Mouse (Mus musculus): ENCODE measurements around the gene Tepp.
A peak's percentile ranks its signal among the peaks of the same experiment; 100 is the strongest.

Gene Tepp

DNA sequence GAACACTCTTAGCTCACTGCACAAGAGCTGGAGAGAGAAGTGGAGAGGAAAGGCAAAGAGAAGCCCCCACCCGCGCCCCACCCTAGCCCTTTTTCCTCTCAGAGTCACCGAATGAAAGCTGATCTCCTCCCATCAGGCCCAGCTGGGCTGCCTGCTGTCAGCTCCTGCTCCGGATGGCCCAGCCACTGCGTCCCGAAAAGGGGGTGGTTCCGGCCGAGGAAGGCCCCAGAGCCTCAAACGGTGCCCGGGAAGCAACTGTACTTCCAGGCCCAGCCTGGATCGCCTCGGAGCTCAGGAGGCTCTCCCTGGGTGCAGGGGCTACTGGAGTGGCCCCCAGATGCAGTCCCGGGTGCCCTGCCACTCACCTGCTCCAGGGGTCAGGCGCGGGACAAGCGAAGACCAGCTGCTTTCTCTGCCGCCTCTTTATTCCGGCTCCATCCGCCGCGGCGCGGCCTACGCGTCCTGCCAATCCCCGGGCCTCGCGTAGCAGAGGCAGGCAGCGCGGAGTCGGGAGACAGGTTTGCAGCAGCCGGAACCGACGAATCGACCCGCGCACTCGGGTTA lies 20.9 kb downstream of the Tepp start:
- no peak for DNase-seq (ENCODE audit: low spot score in 2 of 2)

DNA sequence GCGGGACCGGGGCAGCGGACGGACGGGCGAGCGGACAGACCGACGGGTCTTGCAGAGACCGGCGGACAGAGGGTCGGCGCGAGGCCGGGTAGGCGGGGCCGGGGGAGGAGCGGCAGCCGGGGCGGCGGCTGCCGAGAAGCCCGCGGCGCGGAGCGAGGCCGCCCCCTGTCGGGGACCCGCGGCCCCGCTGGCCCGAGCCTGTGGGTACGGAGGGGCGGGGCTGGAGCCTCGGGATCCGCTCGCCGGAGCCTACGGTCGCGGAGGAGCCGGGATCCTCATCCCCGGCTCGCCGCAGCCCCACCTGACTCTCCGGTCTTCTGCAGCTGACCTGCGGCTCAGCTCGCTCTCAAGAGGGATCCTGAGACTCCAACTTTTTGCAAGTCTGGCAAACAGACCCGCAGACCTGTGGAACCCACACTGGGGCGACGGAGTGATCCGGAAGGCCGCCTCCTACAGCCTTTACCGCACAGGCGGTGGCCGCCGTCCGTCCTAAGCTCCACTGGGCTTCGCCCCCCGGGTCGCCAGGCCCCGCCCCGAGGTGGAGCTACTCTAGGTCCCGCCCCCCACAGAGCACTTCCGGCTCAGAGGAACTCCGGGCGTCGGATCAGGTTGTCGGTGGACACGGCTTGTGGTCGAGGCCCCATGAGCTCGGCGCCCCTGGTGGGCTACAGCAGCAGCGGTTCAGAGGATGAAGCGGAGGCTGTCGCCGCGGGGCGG lies 21.5 kb downstream of the Tepp start, which contains the start of the genes Zfp319 and Usb1:
TSS of gene Zfp319 (minus strand) at position 231 of the 717 bp plus-strand sequence.
TSS of gene Usb1 (plus strand) at position 565 of the 717 bp plus-strand sequence.
- DNase-seq (ENCODE audit: low spot score in 2 of 2) = peak; percentile 96

DNA sequence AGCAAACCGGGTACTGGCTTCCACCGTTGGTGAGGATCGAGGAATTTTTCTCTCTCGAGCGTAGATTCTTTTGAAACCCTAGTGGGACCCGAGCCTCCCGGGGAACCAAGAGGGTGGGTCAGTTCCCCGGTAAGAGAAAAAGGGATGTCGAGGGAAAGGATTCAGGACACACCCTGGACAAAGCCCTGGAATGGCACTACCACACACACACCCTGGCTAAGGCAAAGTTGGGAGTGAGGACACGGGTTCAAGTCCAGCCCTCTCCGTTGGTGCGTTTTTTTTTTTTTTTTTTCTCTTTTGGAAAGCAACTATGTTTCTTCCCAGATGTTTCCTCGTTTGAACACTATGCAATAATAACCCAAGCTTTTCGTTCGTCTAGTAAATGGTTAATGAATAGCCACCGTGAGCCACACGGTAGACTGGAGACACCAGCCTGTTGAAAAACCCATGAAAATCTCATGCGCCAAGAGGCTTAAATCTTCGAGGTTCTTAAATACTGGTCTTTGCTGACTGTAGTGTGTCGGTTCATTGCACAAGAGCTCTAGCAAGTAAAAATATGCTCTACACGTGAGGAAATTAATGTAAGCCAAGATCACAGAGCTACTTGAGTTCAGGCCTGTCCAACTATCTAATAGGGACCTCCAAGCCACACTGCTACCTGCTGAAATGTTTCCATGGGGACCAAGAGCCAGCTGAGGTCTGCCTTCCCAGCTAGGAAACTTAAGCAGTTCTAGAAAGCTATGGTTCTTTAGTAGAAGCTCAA lies 22.3 kb downstream of the Tepp start:
- DNase-seq (ENCODE audit: low spot score in 2 of 2) = no peak

DNA sequence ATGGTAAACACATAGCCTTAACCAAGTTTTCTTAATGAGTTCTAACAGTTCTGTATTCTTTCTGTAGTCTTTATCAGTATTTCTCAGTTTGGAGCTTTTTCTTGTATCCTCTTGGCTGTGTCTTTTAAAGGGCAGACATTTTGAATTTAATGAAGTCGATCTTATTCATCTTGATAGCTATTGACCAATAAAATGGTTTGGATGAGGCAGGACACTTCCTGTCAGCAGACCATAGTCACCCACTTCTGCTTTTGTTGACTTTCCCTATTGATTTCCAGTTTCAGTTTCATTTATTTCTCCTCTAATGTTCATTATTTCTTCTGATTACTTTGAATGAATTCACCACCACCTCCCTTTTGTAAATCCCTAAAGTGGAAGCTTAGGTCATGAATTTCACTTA lies 25.3 kb downstream of the Tepp start:
- DNase-seq (ENCODE audit: low spot score in 2 of 2) = no peak

DNA sequence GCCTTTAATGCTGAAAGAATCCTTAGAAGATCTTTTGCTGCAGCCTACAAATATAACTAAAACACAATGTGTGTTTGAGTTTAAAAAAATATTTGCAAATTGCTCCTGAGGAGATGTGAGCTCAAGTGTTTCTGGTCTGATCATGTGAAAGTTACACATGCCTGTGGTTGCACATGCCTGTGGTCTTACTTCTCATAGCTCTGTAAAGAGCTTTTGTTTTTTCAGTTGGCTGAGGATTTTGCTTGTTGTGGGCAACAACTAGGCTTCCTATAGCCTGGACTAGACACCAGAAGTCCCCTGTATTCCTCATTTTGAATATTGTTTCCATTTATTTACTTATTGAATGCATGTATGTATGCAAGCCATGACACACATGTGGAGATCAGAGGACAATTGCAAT lies 26.0 kb downstream of the Tepp start:
- DNase-seq (ENCODE audit: low spot score in 2 of 2) = no peak

DNA sequence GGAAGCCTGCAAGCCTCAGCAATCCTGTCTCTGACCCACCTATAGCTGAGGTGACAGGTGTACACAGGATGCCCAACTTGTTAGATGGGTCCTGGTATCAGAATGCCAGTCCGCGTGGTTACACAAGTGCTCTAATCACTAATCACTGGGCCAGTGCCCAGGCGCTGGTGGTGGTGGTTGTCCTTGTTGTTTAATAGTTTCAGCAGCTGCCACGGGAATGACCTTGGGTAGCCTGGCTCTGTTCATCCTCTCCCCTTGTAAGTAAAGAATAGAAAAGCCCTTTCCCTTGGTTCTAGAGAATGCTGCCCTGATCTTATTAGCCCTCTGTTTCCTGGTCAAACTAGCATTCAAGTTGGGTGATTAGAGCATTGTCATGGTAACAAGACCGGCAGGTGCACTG lies 31.4 kb downstream of the Tepp start:
- DNase-seq (ENCODE audit: low spot score in 2 of 2) = no peak

DNA sequence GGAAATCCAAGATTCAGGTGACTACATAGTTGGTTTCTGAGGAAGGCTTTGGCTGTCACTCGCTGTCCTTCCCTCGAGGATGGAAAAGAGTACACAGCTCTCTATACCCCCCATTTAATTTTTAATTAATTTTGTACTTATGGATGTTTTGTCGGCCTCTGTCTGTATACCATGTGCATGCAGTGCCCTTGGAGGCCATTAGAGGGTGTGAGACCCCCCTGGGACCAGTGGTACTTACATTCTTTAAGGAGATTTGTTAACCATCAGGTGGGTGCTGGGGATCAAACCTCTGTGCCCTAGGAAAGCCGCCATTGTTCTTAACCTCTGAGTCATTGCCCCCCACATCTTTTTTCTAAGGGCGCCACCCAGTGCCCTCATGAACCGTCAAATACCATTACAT lies 34.3 kb downstream of the Tepp start:
- DNase-seq (ENCODE audit: low spot score in 2 of 2) = no peak

DNA sequence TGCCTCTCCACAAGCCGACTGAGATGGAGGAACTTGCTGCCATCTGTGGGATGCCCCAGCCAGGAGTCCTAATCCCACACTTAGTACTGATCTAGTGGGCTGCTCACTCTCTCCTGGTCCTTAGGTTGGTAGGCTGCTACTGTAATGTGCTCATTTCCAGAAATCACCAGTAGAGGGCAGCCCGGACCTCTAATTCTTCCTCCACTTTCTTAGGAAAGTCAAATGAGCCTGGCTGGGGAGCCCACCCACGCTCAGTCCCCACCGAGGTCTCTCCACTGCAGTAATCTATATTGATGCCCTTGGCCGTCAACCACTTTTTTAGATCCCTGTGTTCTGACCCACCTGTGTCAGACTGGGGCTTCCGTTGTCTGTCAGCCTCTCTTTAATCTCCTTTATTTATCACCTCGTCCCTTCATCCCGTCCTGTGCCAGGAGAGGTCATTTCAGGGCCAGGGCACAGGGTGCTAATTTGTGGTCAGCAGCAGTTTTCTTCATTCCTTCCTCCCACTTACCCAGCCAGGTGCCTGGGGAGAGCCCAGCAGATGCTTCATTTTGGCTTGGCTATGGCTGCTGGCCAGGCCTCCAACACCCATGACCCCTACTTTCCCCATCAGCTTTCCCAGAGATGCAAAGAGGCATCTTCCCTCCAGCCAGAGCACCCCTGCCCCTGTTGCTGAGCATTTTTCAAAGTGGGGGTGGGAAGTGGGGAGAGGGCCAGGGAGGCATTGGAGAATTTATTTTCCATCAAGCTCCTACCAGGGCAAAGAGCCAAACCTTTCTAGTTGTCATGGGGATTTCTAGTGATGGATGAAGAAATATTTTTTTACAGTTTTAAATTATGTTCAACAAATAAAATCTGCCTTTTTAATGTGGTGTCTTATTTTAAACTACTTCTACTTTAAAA lies 36.5 kb downstream of the Tepp start:
- peak in 1 of 2 experiments; percentile 76 for DNase-seq (ENCODE audit: low spot score in 2 of 2)

DNA sequence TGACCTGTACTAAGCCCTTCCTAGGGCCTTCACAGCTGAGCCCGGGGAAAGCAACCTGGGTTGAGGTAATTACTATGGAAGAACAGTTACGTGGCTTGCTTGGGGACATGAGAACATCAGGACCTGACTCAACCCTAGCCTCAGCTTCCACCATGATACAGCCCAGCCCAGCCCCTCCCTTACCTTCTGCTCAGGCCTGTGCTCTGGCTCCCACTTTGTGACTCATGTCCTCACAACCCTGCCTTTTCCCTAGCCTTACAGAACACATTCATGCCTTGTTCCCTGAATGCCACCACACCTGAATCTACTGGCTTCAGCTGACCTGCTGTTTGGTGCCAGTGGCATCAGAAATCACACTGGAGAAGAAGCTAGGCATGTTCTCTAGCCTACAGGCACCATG lies 38.0 kb downstream of the Tepp start:
- no peak for DNase-seq (ENCODE audit: low spot score in 2 of 2)

DNA sequence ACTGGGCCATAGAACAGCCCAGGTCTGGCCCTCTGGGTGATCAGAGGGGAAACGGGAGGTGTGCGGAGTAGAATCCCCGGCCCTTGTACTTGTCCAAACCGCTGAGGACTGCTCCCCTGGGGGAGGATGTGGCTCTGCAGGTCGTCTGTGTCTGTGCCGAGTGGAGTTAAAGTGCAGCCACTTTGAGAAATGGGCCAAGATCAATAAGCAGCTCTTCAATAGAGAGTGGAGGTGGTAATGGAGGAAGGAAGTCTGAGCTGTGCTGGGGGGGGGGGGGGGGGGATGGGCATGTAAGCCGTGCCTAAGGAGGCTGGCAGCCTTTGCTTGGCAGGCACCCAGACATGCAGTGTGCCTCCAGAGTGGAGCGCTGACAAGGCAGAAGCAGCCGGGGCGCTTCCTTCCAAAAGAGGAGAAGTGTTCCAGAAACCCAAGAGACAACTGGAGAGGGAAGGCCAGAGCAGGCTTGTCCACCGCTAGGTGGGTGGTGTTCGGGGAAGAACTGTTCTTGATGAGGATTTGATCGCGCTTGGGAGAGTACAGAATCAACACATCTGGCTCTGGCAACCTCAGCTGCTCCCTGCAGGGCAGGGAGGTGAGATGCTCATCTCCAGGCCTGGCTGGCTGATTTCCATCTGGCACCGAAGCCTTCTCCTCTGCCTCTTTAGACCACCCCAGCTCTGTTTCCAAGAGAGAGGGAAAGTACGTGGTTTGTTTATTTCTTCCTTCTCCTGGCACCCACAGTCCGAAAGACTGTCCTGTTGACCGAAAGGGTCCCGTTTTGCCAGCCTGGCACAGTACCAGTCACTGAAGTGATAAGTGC lies 38.7 kb downstream of the Tepp start:
- DNase-seq (ENCODE audit: low spot score in 2 of 2) = peak in 1 of 2 experiments; percentile 52

DNA sequence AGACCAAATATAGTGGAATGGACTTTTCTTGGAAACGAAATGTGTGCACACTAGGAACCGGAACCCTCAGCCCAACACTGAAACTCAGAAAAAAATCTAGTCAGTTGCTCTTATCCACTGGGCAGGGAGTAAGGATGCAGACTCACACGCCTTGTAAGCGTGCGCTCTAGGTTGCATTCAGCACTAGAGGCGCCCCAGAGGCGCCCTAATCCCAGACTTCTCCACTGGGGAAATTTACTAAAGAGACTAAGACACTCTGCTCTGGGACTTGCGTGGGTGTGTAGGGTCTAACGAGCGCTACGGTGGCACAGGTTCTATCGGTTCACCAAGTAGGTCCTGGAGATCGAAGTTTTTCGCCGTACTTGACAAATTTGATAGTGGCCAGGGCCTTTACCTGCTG lies 41.1 kb downstream of the Tepp start:
- DNase-seq (ENCODE audit: low spot score in 2 of 2) = no peak

DNA sequence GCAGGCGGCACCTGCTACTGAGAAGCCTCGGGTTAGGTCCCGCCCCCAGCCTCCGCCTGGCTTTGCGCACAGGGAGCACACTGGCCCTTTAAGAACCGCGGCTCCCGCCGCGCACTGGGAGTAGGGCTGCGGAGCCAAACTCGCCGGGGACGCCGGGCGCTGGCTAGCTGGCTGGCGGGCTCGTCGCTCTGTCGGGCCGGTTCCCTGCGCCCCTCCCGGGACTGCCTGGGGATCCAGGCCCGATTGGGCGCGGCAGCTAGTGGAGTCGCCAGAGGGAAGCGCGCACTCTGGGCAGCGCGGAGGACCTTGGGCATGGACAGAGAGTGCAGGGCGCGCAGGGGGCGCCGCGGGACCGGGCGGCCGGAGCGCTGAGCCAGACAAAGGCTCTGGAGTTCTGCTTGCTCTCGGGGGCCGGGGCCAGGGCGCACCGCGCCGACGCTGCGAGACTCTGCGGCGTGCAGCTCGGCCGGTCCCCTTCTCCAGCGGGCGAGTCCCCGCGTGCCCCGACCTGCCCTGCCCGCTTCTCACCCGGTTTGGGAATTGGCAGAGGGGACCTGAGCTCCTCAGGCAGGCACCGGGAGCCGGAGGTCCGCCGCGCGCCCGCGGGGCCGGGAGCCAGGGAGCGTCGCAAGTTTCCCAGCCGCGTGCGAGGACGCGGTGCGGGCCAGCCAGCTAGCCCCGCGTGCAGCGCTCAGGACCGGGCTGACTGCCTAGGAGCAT lies 41.9 kb downstream of the Tepp start, which contains the start of gene Mmp15:
TSS of gene Mmp15 (plus strand) at position 118 of the 720 bp plus-strand sequence.
- peak; percentile 67 to 76 for DNase-seq (ENCODE audit: low spot score in 2 of 2)

DNA sequence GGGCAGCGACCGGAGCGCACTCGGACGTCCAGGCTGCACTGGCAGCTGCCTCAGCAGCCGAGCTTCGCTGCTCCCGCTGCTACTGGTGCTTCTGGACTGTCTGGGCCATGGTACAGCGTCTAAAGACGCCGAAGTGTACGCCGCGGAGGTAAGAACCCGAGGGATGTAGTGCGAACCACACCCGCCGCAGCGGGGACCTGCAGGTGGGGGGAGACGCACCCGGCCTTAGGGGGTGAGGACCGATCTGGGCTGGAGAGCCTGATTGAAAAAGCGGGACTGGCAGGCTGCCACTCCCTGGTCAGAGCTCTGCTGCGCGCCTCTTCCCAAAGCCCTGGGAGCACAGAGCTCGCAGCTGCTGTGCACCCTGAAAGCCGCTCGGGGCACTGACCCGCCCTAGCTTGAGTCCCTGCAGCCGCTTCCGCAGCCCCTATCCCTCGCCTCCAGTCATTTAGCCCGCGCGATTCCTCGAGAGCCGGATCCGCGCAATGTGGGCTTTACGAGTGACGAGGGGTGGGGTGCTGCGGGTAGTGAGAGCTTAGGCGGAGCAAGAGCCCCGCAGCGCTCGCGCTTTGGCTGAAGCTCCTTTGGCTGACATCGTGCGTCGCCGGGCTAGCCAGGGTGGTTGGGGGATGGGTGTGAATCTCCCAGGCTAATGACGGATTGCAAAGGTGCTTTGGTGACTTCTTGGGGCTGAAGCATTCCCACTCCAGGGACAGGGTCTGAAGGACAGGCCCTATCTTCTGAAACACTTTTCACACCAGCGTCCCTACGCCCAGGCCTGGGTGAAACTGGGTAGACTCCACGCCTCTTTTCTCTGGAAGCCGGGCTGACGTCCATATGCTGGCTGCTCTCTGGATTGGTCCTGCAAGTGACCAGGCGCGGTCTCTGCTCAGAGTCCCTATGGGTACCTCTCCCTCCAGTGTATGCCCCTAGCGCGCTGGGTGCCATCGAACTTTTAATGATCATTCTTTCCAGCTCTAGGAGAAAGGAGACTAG lies 42.8 kb downstream of the Tepp start:
- DNase-seq (ENCODE audit: low spot score in 2 of 2) = no peak

DNA sequence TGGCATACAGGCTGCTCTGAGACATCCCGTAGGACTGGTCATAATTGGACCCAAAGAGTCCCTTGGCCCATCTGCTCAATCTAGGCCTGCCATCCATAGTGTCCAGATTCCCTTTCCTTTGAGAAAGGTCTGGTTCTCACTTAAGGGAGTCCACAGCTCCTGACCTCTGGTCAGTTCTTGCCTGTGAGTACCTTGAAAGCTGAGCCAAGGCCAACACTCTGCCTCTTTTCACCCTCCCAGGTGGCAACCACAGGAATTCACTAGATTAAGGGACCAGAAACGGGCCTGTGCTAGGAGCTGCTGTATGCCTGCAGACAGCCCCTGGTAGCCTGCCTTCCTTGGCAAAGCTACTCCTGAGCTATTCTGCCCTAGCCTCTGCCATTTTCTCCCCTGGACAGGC lies 44.2 kb downstream of the Tepp start:
- no peak for DNase-seq (ENCODE audit: low spot score in 2 of 2)

DNA sequence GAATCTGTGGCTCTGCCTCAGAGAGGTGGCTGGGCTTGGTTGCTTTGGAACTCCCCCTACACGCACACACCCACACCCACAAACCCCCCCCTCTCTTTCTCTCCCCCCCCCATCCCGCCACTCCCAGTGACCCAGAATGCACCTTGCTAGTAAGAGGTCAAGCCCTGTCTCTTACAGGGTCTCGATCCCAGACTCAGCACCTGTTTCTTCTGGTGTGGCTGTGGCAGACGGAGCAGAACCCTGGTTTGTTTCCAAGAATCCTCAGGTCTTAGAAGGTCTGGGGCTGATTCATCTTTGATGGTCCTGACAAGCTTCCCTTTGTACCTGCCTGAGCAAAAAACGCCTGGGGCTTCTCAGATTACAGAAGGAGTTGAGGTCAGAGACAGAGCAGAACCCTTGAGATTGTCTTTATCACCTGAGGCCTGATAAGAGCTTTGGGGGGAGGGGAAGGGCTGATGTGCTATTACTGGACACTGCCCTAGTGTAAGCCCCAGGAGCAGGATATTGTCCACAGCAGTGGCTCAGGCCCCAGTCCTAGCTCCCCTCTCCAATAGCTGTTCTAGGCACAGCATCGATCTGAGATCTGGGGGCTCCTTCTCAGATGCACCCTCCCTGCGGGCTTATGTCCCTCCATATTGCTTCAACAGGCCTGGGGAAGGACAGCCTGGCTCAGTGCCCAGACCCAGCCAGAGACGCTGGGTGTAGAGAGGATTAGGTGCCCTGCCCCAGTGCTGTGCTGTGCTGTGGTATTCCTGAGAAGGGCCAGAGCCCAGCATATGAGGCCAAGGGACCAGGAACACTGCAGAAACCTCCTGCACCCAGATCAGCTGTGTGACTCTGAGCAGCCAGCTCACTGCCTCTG lies 48.4 kb downstream of the Tepp start:
- no peak for DNase-seq (ENCODE audit: low spot score in 2 of 2)

DNA sequence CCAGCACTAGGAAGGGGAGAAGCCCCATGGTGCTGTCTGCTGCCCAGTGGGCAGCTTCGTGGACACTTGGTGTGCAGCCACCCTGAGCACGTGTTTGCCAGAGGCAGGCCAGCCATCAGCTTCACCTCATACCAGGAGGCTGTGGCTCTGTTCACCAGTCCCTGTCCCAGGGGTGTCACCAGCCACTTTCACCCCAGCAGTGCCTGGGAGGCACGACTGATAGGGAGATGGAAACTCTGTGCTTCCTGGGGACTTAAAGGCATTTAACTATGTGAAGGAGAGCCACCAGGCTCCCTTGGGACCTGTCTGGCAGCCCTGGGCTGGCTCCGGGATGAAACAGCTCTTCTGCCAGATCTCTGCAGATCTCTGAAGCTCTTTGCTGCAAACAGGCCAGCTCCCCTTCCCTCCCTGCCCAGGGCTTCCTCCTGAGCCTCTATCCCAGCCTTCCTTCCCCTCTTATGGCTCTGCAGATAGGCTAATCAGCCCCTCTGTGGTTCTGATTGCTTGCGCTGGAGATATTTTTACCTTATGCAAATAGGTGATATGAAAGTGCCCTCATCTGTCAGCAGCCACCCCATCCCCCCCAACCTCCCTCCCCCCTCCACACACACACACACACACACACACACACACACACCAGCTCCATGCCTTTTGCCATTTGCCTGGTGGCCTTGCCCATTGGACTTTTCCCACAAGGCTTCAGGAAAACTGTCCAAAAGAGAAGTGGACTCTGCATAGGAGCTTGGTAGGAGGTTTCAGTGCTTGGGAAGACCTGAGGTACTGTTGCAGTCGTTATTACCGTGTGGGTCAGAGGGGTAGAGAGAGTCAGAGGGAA lies 50.0 kb downstream of the Tepp start:
- no peak for DNase-seq (ENCODE audit: low spot score in 2 of 2)

DNA sequence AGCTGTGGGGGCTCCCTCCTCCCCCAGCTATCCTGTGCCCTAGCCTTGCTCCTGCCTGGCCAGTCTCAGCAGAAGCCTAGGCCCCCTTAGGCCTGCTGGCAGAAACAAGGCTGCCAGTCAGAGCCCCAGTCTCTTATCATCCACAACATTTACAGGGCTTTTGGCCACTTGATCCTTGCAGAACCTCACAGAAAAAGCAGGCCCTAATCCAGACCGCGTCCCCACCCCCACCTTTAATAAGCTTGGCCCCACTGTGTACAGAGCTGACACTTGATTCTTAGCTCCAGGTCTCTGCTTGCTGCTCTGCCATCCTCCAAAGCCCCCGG lies 50.6 kb downstream of the Tepp start:
- DNase-seq (ENCODE audit: low spot score in 2 of 2) = no peak

All from urinary bladder, postnatal 4 days (tissue).